Mouse (Mus musculus): Measurements from ENCODE around the gene Sorcs3. TPM values are rescaled to one million over a fixed set of nuclear protein-coding genes. Genes with fewer than 3 reads are reported as not detected.

The Sorcs3 gene
- polyA plus RNA-seq (2012): not detected in 2 replicates

DNA sequence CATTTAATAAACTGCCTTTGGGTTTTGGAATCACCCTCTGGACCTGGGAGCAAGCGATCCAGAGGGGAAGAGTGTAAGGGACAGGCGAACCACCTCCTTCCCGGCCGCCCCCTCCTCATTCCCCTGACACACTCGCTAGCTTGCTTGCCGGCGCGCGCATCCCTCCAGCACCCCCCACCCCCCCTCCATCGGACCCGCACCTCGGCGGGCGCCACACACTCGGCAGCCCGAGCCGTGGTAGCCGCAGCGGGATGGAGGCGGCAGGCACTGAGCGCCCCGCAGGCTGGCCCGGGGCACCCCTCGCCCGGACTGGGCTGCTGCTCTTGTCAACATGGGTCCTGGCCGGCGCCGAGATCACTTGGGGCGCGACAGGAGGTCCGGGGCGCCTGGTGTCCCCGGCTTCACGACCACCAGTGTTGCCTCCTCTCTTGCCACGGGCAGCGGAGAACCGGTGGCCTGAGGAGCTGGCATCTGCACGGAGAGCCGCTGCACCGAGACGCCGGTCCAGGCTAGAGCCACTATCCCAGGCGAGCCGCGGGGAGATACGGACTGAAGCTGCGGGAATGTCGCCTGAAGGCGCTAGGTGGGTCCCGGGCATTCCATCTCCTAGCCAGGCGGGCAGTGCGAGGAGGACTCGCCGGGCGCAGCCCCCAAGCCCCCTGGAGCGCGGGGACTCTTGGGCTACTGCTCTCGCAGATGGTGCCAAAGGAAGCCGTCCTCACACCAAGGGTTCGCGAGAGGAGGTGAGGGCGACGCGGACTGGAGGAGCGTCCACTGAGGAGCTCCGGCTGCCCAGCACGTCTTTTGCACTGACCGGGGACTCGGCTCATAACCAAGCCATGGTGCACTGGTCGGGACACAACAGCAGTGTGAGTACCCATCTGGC is at the start of gene Sorcs3:
Gene Sorcs3, plus strand, starts transcription at position 97 of the 886 bp plus-strand sequence.
- no peak for TF ChIP-seq GATA1 (IDR thresholded peaks at IDR 0.05; ENCODE audit: low read length)

DNA sequence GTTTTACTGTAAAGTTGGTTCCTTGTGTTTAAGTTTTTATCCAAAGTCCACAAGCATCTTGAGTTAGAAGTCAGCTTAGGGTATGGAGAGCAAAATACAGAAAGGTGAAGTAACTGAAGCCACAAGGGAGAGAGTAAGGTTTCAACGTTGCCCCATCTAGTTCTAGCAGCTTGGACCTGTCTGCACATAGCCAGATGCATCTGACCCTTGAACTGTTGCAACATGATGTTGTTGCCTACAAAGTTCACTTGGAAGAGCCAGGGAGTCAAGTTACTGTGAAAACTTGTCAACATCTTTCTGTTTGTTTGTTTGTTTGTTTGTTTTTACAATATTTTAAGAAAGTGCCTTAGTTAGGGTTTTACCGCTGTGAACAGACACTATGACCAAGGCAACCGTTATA is 40.5 kb upstream of the Sorcs3 start:
- no peak for TF ChIP-seq GATA1 (IDR thresholded peaks at IDR 0.05; ENCODE audit: low read length)

DNA sequence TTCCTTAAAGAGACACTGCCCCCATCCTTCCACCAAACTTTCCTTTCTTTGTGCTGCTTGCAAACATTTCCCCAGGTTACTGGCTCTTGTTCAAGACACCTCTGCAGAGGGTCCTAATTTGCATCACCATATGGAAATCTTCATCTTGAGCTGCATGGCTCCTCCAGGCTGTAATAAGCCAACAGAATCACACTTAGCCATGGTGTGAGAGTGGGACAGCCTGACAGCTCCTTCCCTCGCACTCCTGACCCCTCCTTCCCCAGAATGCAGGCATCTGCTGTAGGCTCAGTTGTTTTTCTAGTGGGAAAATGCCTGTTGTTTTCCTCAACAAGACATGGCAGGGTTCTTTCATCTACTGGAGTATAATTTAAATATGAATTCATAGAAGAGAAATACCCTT is 38.7 kb upstream of the Sorcs3 start:
- TF ChIP-seq GATA1 (IDR thresholded peaks at IDR 0.05; ENCODE audit: low read length): no peak

DNA sequence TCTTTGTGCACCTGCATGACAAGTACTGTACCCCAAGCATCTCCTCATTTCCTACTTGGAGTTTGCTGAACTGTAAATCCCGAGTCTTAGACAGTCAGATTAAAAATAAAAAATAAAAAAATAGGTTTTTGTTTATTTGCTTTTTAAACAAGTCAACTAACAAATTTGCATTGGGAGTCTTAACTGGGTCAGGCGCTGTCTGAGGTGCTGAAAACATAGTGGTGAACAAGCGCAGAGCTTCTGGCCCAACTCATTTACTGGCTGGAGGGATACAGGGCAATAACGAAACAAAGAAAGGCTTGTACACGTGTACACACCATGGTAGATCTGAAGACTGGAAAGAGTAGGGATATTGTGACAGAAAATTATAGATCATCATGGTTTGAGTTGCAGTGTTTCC is 37.5 kb upstream of the Sorcs3 start:
- TF ChIP-seq GATA1 (IDR thresholded peaks at IDR 0.05; ENCODE audit: low read length): no peak

DNA sequence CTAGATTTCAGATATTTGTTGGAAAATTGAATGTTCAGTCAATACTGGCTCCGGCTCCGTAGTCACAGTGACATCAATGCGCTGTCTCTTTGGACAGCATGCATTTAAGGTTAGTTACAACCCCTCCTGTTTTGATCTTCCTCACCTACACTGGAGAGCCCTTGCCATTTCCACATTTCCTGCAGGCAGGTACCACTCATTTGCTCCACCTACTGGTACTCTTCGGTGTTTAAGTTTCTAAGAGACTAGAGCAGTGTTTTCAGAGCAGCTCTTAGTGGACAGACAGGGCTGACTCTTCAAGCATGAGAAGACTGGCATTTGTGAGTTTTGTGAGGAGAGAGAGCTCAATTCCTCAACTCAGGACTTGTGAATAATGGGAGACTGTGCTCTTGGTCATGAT is 31.1 kb upstream of the Sorcs3 start:
- no peak for TF ChIP-seq GATA1 (IDR thresholded peaks at IDR 0.05; ENCODE audit: low read length)

DNA sequence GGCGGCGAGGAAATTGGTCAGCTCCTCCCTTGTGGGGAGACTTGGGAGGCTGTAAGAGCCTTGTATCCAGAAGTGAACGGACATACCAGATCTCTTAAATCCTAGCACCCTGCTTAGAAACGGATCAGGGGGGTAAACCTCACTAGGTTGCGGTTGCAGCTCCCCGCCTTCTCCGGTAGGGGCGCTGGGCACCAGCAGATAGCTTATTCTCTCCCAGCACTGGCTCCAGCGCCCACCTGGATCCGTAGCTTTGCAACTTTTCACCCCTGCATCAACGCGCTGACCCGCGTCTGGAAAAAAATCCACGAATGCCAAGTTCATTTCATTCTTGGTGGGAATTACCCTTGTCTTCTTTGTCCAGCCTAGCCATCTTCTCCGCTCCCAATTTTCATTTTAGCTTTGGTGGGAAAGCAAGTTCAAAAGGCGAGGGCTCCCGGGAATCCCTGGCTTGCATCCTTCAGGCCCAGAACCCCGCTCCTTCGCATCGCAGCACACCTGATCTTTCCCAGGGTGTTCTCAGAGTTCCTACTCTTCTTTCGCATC is 1.8 kb upstream of the Sorcs3 start:
- no peak for TF ChIP-seq GATA1 (IDR thresholded peaks at IDR 0.05; ENCODE audit: low read length)

DNA sequence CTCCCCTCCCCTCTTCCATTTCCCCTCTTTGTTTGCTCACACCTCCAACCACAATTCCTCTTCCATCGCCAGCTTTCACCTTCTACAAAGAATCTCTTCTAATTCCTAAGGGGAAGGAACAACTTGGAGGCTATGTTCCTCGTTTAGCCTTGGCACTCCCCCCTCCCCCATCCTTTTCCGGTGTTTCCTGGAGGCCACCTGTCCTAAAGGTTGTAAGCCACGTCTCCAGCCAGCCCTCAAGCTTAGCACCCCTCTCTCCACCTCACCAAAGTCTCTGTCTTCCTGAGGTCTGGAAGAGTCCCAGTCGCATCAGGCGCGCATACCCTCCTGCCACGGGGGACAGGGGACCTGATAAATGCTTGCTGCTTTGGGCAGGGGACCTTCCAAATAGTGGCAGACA is 1.3 kb upstream of the Sorcs3 start:
- TF ChIP-seq GATA1 (IDR thresholded peaks at IDR 0.05; ENCODE audit: low read length): no peak

DNA sequence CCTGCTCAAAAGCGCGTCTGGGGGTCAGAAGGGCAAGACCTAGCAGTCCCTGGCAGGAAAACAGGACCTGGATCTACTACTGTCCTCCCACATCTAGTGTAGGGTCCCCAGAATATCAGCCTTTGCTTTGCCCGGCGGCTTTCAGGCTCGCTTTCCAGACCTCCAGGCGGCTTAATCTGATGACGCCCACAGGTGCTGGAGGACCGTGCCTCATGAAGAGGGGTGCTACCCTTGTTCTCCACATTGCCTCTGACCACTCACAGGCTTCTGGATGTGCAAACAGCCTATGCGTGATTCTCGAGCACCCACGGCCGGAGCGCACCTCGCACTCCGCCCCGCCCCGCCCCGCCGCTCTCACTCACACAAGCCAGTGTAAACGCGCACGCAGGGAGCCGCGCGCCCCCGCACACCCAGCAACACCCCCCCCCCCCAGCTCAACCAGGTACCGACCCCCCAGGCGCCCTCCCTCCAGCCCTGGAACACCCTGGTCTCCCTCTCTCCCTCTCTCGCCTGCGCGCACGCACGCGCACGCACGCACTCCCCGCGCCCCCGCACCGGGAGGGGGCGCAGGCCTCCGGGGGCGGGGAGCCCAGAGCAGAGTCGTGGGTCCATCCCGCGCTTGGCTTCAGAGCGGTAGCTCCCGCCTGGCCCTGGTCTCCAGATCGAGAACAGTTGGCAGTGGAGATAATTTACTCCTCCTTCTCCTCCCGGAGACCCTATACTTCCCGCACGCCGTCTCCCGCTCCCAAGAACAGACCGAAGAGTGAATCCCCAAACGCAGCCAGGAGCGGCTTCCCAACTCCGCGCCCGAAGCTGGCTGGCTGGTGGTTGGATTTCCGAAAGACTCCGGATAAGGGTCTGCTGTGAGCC is 698 bp upstream of the Sorcs3 start:
- no peak for TF ChIP-seq GATA1 (IDR thresholded peaks at IDR 0.05; ENCODE audit: low read length)

DNA sequence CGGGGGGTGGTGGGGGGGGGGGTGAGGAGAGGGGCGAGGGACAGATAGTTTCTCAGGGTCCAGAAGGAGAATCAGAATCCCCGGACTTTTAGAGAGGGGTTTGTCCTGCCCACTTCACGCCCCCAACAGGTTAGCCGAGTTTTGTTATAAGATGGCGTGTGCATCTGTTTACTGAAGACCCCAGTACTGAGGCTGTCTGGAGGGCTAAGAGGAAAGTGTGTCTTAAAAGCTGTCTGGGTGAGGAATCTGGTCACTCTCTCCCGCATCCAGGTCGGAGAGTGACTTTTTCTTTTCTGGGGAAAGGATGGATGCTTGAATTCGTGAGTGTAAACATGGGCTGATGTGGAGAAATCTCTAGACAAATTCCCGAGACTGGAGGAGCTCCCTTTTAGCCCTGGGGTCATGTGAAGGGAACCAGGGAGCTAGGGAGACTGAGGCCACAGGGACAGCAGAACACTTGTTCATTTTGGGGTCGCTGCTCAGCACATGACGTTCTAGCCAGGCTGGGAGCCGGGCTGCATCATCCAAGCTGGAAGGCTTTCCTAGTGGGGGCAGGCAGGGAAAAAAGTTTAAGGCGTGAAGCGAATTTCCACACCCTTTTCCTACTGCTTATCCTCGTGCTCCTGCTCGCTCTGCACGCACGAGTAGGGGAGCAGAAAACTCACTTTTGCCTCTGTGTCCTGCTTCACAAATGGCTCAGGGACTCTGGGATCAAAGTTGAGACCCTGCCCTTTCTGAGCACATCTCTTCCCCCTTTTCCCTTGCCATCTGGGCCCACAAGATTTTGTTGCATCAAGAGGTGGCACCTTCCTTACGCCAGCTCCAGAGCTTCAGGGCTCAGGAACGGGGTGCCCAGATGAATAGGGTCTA is 1.3 kb downstream of the Sorcs3 start:
- TF ChIP-seq GATA1 (IDR thresholded peaks at IDR 0.05; ENCODE audit: low read length): no peak

DNA sequence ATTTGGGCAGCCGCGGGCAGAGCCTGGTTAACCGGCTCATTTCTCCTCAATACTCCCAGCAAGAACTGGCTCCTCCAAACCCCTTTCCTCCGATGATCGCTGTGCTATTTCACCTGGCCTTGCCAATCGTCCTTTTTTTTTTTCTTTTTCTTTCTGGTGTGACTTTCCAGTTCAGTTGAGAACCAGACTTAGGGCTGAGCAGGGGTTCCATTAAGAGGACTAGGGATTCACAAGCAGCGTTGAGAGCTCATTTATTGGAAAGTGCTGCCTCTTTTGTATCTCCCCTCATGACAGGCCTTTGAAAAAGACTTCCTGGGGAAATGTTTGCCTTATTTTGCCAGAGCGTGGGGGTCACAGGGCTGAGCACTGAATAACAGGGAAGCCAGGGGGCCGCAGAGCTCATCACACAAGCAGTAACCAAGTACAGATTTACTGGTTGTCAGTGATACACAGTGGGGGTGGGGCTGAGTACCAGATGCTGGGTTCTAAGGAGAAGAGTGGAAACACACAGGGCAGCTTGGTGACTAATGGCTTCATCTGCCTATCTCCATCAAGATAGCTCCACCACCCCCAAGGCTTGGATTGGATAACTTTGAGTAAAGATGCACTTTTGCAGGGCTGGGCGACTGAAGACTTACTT is 2.0 kb downstream of the Sorcs3 start:
- no peak for TF ChIP-seq GATA1 (IDR thresholded peaks at IDR 0.05; ENCODE audit: low read length)

DNA sequence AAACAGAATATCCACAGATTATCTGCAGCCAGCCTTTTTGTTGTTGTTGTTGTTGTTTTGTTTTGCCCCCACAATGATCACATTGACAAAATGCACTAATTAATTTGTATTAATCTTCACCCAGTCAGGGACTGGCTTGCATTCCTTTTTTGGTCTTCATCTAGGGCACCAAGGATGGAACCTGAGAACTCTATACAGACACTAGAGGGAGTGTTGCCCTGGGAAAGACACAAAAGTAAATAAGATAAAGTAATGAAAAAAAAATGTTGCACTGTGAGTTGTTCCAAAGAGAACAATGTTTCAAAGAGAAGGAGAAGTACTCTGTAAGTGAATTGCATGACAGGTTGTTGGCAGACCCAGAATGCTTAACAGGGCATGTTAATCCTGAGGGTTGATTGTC is 9.6 kb downstream of the Sorcs3 start:
- TF ChIP-seq GATA1 (IDR thresholded peaks at IDR 0.05; ENCODE audit: low read length): no peak

DNA sequence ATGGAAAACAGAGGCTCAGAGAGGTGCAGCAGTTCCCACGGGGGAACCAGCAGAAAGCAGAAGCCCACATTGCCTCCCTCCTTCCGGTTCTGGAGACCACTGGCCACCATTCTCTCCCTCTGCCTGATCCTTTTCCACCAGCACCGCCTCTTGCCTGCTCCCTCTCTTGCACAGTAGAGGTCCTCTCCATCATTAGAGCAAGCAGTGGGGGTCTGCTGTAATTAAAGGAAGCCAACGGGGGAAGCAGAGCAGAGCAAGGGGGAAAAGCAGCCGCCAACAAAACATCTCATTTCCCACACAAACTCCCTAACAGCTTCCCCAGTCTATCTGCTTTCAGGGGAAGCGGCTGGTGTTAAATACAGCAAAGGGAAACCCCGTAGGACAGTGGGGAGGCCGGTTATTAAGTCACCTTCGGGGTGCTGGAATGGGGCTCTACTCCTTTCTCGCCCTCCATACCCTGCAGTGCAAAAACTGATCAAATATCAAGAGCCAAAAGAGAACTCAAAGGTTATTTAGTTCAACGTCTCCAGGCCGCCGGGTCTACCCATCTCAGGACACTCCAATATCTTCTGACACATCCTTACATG is 32.1 kb downstream of the Sorcs3 start:
- TF ChIP-seq GATA1 (IDR thresholded peaks at IDR 0.05; ENCODE audit: low read length): no peak

DNA sequence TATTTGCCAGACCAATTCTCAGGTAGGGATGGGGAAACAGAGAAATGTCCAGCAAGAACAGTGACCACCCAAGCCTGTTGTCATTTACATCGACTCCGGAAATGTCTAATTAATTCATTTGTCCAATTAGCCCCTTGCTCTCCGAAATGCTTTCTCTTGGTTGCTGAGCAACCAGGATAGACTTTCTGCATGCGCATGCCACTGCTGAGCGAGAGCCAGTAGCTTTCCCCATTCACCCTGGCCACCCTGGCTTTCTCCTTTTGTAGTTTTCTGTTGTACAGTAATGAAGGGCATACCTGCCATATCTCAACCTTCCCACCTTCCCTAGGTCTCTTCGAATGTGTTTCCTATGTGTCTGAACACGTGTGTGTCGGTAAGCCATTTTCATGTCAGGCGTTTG is 32.6 kb downstream of the Sorcs3 start:
- no peak for TF ChIP-seq GATA1 (IDR thresholded peaks at IDR 0.05; ENCODE audit: low read length)

DNA sequence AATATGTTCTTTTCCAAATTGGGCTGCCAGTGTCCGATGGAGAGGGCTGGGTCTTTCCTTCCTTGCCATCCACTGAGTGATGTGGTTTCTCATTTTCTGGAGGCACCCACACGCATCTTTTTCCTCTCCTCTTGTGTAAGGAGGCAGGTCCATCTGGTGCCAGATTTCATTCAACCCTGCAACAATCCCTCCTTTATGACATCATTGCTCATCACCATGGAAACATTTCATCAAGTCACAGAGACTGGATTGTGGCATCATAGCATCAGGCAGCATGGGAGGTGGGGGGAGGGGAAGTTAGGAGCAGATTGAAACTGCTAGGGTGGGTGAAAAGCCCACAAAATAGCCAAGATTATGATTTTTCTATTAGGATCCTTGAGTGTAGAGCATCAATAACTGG is 35.1 kb downstream of the Sorcs3 start:
- TF ChIP-seq GATA1 (IDR thresholded peaks at IDR 0.05; ENCODE audit: low read length): no peak

Measured in G1E-ER4 (cell line).